Mouse (Mus musculus) c-Kit-positive CD71-negative TER-119-negative erythroid progenitor cells, embryonic 14.5 days (primary cell): ENCODE results near the gene Prr5l.

Experiments used
- DNase-seq: peaks from one replicate; pipeline ENCODE4 v3.0.0-alpha.2; 2013; ENCODE audit warnings: low read depth

The Prr5l gene

GRCm38 (mm10) chr2:101822785-101823184, 60.0 kb downstream of the Prr5l start:
- DNase-seq: no peak

GRCm38 (mm10) chr2:101820816-101821215, 62.0 kb downstream of the Prr5l start:
- no peak for DNase-seq

GRCm38 (mm10) chr2:101818986-101819764, 63.7 kb downstream of the Prr5l start:
- DNase-seq: no peak

GRCm38 (mm10) chr2:101816646-101817308, 66.0 kb downstream of the Prr5l start:
- no peak for DNase-seq

GRCm38 (mm10) chr2:101815250-101815934, 67.4 kb downstream of the Prr5l start:
- no peak for DNase-seq

GRCm38 (mm10) chr2:101814272-101814625, 68.6 kb downstream of the Prr5l start:
- DNase-seq: no peak

GRCm38 (mm10) chr2:101813581-101814271, 69.1 kb downstream of the Prr5l start:
- DNase-seq: no peak

- DNase-seq: no peak
Measured at GRCm38 (mm10) chr2:101811925-101812324, 70.9 kb downstream of the Prr5l start.

GRCm38 (mm10) chr2:101810774-101811173, 72.1 kb downstream of the Prr5l start:
- no peak for DNase-seq

GRCm38 (mm10) chr2:101809640-101810305, 73.1 kb downstream of the Prr5l start:
- DNase-seq: no peak

- no peak for DNase-seq
Measured at GRCm38 (mm10) chr2:101807756-101808155, 75.1 kb downstream of the Prr5l start.

- no peak for DNase-seq
Measured at GRCm38 (mm10) chr2:101802240-101802639, 80.6 kb downstream of the Prr5l start.

- DNase-seq: no peak
Measured at GRCm38 (mm10) chr2:101797901-101798250, 85.0 kb downstream of the Prr5l start.

GRCm38 (mm10) chr2:101797166-101797900, 85.5 kb downstream of the Prr5l start:
- peak; percentile 26 for DNase-seq

- DNase-seq: peak; percentile 58
Measured at GRCm38 (mm10) chr2:101796287-101797115, 86.3 kb downstream of the Prr5l start.

GRCm38 (mm10) chr2:101792130-101792529, 90.7 kb downstream of the Prr5l start:
- no peak for DNase-seq

- no peak for DNase-seq
Measured at GRCm38 (mm10) chr2:101783255-101783654, 99.6 kb downstream of the Prr5l start.

- no peak for DNase-seq
Measured at GRCm38 (mm10) chr2:101781357-101781777, 101.5 kb downstream of the Prr5l start.

GRCm38 (mm10) chr2:101778080-101778479, 104.7 kb downstream of the Prr5l start:
- no peak for DNase-seq

GRCm38 (mm10) chr2:101763503-101763902, 119.3 kb downstream of the Prr5l start:
- DNase-seq: no peak
